Mouse (Mus musculus): ENCODE measurements around the gene Hpd. TPM values are rescaled to one million over a fixed set of nuclear protein-coding genes. Genes with fewer than 3 reads are reported as not detected.

Gene Hpd
- polyA plus RNA-seq, 1 experiment: 19.6 TPM

GRCm38 (mm10) chr5:123130030-123130813, 52.3 kb downstream of the Hpd start:
- peaks cover 9% of the 10 kb centered on the region for H3K36me3 ChIP-seq (ENCODE audit: control insufficient read depth, insufficient read depth, low read length)
- WGBS: 69% methylated on average over 9 of the region's 9 CpGs
- H3K4me3 ChIP-seq (ENCODE audit: low read depth, low read length): peak overlapping the region; percentile 16; the same call in 1 of the 2 replicates
- TF ChIP-seq POLR2A (IDR thresholded peaks at IDR 0.05; ENCODE audit: low read depth, low read length) (no peak), CTCF (IDR thresholded peaks at IDR 0.05; ENCODE audit: extremely low read depth, insufficient read length, insufficient replicate concordance, low read depth, low read length) (no peak)
- peaks cover 22% of the 10 kb centered on the region for H3K4me1 ChIP-seq (ENCODE audit: control insufficient read depth, insufficient read depth, insufficient read length, low read length)
- peak overlapping the region; percentile 57 for H3K27ac ChIP-seq (ENCODE audit: insufficient read depth, low read depth, low read length)
- H3K27me3 ChIP-seq (ENCODE audit: control insufficient read depth, insufficient read depth, low read length): no peaks in the 10 kb centered on the region

GRCm38 (mm10) chr5:123129170-123129757, 53.3 kb downstream of the Hpd start:
- Histone ChIP-seq H3K36me3 (ENCODE audit: control insufficient read depth, insufficient read depth, low read length) (peaks cover 7% of the 10 kb centered on the region), H3K27ac (ENCODE audit: insufficient read depth, low read depth, low read length) (peak overlapping the region; percentile 57), H3K4me1 (ENCODE audit: control insufficient read depth, insufficient read depth, insufficient read length, low read length) (peaks cover 16% of the 10 kb centered on the region; the same call in 1 of the 2 replicates), H3K4me3 (ENCODE audit: low read depth, low read length) (no peak overlapping the region; the same call in 1 of the 2 replicates), H3K27me3 (ENCODE audit: control insufficient read depth, insufficient read depth, low read length) (no peaks in the 10 kb centered on the region)
- TF ChIP-seq POLR2A (IDR thresholded peaks at IDR 0.05; ENCODE audit: low read depth, low read length): no peak
- no peak for TF ChIP-seq CTCF (IDR thresholded peaks at IDR 0.05; ENCODE audit: extremely low read depth, insufficient read length, insufficient replicate concordance, low read depth, low read length)
- 80% methylated on average over 10 of the region's 10 CpGs for WGBS

- no peak for TF ChIP-seq POLR2A (IDR thresholded peaks at IDR 0.05; ENCODE audit: low read depth, low read length)
- no peak for TF ChIP-seq CTCF (IDR thresholded peaks at IDR 0.05; ENCODE audit: extremely low read depth, insufficient read length, insufficient replicate concordance, low read depth, low read length)
- Histone ChIP-seq H3K27me3 (ENCODE audit: control insufficient read depth, insufficient read depth, low read length) (no peaks in the 10 kb centered on the region), H3K36me3 (ENCODE audit: control insufficient read depth, insufficient read depth, low read length) (peaks cover 3% of the 10 kb centered on the region), H3K27ac (ENCODE audit: insufficient read depth, low read depth, low read length) (peak overlapping the region; percentile 89), H3K4me1 (ENCODE audit: control insufficient read depth, insufficient read depth, insufficient read length, low read length) (peaks cover 14% of the 10 kb centered on the region; the same call in 1 of the 2 replicates), H3K4me3 (ENCODE audit: low read depth, low read length) (peak overlapping the region; percentile 51)
- WGBS: 74% methylated on average over 10 of the region's 10 CpGs
Observed at GRCm38 (mm10) chr5:123128426-123129169, 53.9 kb downstream of the Hpd start.

GRCm38 (mm10) chr5:123127031-123127430, 55.5 kb downstream of the Hpd start:
- no peak overlapping the region for H3K27ac ChIP-seq (ENCODE audit: insufficient read depth, low read depth, low read length)
- H3K36me3 ChIP-seq (ENCODE audit: control insufficient read depth, insufficient read depth, low read length): peaks cover 2% of the 10 kb centered on the region; the same call in 1 of the 2 replicates
- no peaks in the 10 kb centered on the region for H3K27me3 ChIP-seq (ENCODE audit: control insufficient read depth, insufficient read depth, low read length)
- TF ChIP-seq POLR2A (IDR thresholded peaks at IDR 0.05; ENCODE audit: low read depth, low read length) (no peak), CTCF (IDR thresholded peaks at IDR 0.05; ENCODE audit: extremely low read depth, insufficient read length, insufficient replicate concordance, low read depth, low read length) (no peak)
- WGBS: 86% methylated on average over 6 of the region's 6 CpGs
- H3K4me1 ChIP-seq (ENCODE audit: control insufficient read depth, insufficient read depth, insufficient read length, low read length): peaks cover 6% of the 10 kb centered on the region; the same call in 1 of the 2 replicates
- no peak overlapping the region for H3K4me3 ChIP-seq (ENCODE audit: low read depth, low read length)

- TF ChIP-seq POLR2A (IDR thresholded peaks at IDR 0.05; ENCODE audit: low read depth, low read length) (no peak), CTCF (IDR thresholded peaks at IDR 0.05; ENCODE audit: extremely low read depth, insufficient read length, insufficient replicate concordance, low read depth, low read length) (no peak)
- Histone ChIP-seq H3K36me3 (ENCODE audit: control insufficient read depth, insufficient read depth, low read length) (peaks cover 2% of the 10 kb centered on the region; the same call in 1 of the 2 replicates), H3K27ac (ENCODE audit: insufficient read depth, low read depth, low read length) (peak overlapping the region; percentile 30), H3K4me3 (ENCODE audit: low read depth, low read length) (no peak overlapping the region), H3K4me1 (ENCODE audit: control insufficient read depth, insufficient read depth, insufficient read length, low read length) (peaks cover 2% of the 10 kb centered on the region; the same call in 1 of the 2 replicates), H3K27me3 (ENCODE audit: control insufficient read depth, insufficient read depth, low read length) (no peaks in the 10 kb centered on the region)
- WGBS: 67% methylated on average over 18 of the region's 18 CpGs
Observed at GRCm38 (mm10) chr5:123125638-123126406, 56.7 kb downstream of the Hpd start.

- no peak for TF ChIP-seq CTCF (IDR thresholded peaks at IDR 0.05; ENCODE audit: extremely low read depth, insufficient read length, insufficient replicate concordance, low read depth, low read length)
- TF ChIP-seq POLR2A (IDR thresholded peaks at IDR 0.05; ENCODE audit: low read depth, low read length): no peak
- Histone ChIP-seq H3K27ac (ENCODE audit: insufficient read depth, low read depth, low read length) (no peak overlapping the region), H3K27me3 (ENCODE audit: control insufficient read depth, insufficient read depth, low read length) (no peaks in the 10 kb centered on the region), H3K4me1 (ENCODE audit: control insufficient read depth, insufficient read depth, insufficient read length, low read length) (no peaks in the 10 kb centered on the region; the same call in 1 of the 2 replicates), H3K36me3 (ENCODE audit: control insufficient read depth, insufficient read depth, low read length) (peaks cover 5% of the 10 kb centered on the region; the same call in 1 of the 2 replicates), H3K4me3 (ENCODE audit: low read depth, low read length) (no peak overlapping the region)
- WGBS: 69% methylated on average over 6 of the region's 6 CpGs
Observed at GRCm38 (mm10) chr5:123125105-123125504, 57.4 kb downstream of the Hpd start.
